Mouse (Mus musculus): ENCODE data around the gene Foxc1. TPM values are rescaled to one million over a fixed set of nuclear protein-coding genes. Genes with fewer than 3 reads are reported as not detected.

Foxc1 gene
- polyA plus RNA-seq, 1 experiment: 1.9 TPM

DNA sequence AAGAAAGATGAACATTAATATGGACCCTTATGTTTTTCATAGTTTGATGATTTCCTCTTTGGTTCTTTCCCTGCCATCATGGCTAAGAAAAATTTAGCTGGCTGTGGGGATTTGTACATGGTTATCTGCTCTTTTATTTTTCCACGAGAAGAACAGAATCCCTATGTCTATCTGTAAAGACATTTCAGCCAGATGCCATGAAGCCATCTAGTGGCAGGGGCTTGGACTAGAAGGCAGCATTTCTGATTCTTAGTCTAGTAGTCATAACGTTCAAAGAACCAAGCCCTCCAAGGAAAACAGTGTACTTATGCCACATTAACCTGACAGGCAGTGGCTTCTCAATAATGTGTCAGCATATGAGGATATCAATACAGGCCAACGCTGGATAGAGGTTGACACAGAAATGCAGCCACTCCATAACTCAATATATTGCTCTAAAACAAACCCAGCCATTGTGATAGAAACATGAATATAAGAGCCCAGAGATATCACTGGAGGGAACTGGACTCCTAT lies 21.4 kb downstream of the Foxc1 start:
- DNase-seq: no peak
- Histone ChIP-seq H3K4me3 (ENCODE audit: control insufficient read depth, insufficient read depth, low read length) (no peak overlapping the region), H3K27me3 (ENCODE audit: control insufficient read depth, insufficient read depth, low read length) (no peaks in the 10 kb centered on the region), H3K27ac (ENCODE audit: control insufficient read depth, insufficient read depth, low read length) (no peak overlapping the region), H3K36me3 (ENCODE audit: control insufficient read depth, insufficient read depth, low read length) (no peaks in the 10 kb centered on the region), H3K4me1 (replicated peaks; ENCODE audit: control insufficient read depth, insufficient read depth, low read length) (no peaks in the 10 kb centered on the region)
- TF ChIP-seq POLR2A (IDR thresholded peaks at IDR 0.05; ENCODE audit: control insufficient read depth, extremely low read depth, insufficient read depth, low read length, poor library complexity) (no peak), CTCF (IDR thresholded peaks at IDR 0.05; ENCODE audit: borderline replicate concordance, control insufficient read depth, extremely low read depth, insufficient read depth, low read length, poor library complexity) (no peak)
- WGBS: 79% methylated on average over 3 of the region's 3 CpGs

DNA sequence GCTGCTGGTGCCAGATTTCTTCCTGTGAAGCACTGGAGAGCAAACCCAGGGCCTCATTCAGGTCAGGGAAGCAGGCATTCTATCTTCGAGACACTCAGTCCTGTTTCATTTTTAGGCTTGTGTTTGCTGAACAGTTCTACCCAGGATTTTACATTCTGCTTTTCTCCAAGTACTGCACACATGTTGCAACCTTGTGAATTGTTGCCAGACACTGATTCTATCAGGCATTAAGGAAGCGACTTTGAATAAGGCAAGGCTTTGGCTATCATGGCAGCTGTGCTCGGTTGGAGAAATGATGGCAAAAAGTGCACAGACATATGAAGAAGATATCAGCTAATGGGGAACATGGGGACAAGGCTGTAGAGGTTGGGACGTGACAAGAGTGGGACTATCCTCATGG lies 22.0 kb downstream of the Foxc1 start:
- H3K4me1 ChIP-seq (replicated peaks; ENCODE audit: control insufficient read depth, insufficient read depth, low read length): no peaks in the 10 kb centered on the region
- H3K27ac ChIP-seq (ENCODE audit: control insufficient read depth, insufficient read depth, low read length): no peak overlapping the region
- TF ChIP-seq CTCF (IDR thresholded peaks at IDR 0.05; ENCODE audit: borderline replicate concordance, control insufficient read depth, extremely low read depth, insufficient read depth, low read length, poor library complexity) (no peak), POLR2A (IDR thresholded peaks at IDR 0.05; ENCODE audit: control insufficient read depth, extremely low read depth, insufficient read depth, low read length, poor library complexity) (no peak)
- no peak for DNase-seq
- H3K27me3 ChIP-seq (ENCODE audit: control insufficient read depth, insufficient read depth, low read length): no peaks in the 10 kb centered on the region
- H3K4me3 ChIP-seq (ENCODE audit: control insufficient read depth, insufficient read depth, low read length): no peak overlapping the region
- 96% methylated on average over 4 of the region's 4 CpGs for WGBS
- no peaks in the 10 kb centered on the region for H3K36me3 ChIP-seq (ENCODE audit: control insufficient read depth, insufficient read depth, low read length)

DNA sequence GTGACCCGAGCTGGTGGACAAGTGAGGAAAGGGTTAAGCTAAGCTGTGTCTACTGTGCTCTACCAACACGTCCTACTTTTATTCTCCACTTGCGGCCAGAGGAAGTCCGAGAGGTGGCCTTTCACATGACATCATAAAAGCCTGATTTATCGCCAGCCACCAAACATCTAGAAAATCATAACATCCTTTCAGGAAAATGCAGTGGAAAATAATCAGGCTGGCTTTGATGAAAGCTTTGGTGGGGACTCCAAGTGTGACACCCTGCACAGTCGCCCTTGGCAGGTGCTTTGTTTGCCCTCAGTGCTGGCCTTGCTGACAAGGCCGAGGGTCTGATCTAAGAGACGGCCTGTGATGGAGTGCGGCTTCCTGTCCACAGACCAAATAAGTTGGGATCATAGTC lies 23.9 kb downstream of the Foxc1 start:
- DNase-seq: no peak
- Histone ChIP-seq H3K27me3 (ENCODE audit: control insufficient read depth, insufficient read depth, low read length) (no peaks in the 10 kb centered on the region), H3K27ac (ENCODE audit: control insufficient read depth, insufficient read depth, low read length) (no peak overlapping the region), H3K36me3 (ENCODE audit: control insufficient read depth, insufficient read depth, low read length) (no peaks in the 10 kb centered on the region), H3K4me3 (ENCODE audit: control insufficient read depth, insufficient read depth, low read length) (no peak overlapping the region), H3K4me1 (replicated peaks; ENCODE audit: control insufficient read depth, insufficient read depth, low read length) (no peaks in the 10 kb centered on the region)
- WGBS: 92% methylated on average over 9 of the region's 9 CpGs
- TF ChIP-seq POLR2A (IDR thresholded peaks at IDR 0.05; ENCODE audit: control insufficient read depth, extremely low read depth, insufficient read depth, low read length, poor library complexity) (no peak), CTCF (IDR thresholded peaks at IDR 0.05; ENCODE audit: borderline replicate concordance, control insufficient read depth, extremely low read depth, insufficient read depth, low read length, poor library complexity) (no peak)

DNA sequence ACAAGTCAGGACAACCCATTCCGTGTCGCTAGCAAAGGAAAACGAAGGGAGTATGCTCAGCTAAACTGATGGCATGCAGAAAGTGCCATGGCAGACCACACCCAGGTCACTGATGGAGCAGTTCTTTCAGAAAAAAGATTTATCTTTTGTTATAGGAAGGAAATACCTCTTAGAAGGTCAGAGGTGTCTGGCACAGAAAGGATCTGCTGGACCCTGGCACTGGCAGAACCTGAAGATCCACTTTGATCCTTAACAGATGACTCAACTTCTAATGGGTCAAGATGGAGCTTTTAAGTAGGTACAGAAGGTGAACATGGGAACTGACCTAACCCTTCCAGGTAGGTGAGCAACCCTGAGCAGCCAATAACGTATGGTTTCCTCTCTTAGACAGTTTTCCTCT lies 29.4 kb downstream of the Foxc1 start:
- no peak for DNase-seq
- H3K36me3 ChIP-seq (ENCODE audit: control insufficient read depth, insufficient read depth, low read length): no peaks in the 10 kb centered on the region
- no peaks in the 10 kb centered on the region for H3K27me3 ChIP-seq (ENCODE audit: control insufficient read depth, insufficient read depth, low read length)
- no peak overlapping the region for H3K4me3 ChIP-seq (ENCODE audit: control insufficient read depth, insufficient read depth, low read length)
- no peak overlapping the region for H3K27ac ChIP-seq (ENCODE audit: control insufficient read depth, insufficient read depth, low read length)
- 95% methylated on average over 4 of the region's 4 CpGs for WGBS
- TF ChIP-seq POLR2A (IDR thresholded peaks at IDR 0.05; ENCODE audit: control insufficient read depth, extremely low read depth, insufficient read depth, low read length, poor library complexity) (no peak), CTCF (IDR thresholded peaks at IDR 0.05; ENCODE audit: borderline replicate concordance, control insufficient read depth, extremely low read depth, insufficient read depth, low read length, poor library complexity) (no peak)
- H3K4me1 ChIP-seq (replicated peaks; ENCODE audit: control insufficient read depth, insufficient read depth, low read length): no peaks in the 10 kb centered on the region

DNA sequence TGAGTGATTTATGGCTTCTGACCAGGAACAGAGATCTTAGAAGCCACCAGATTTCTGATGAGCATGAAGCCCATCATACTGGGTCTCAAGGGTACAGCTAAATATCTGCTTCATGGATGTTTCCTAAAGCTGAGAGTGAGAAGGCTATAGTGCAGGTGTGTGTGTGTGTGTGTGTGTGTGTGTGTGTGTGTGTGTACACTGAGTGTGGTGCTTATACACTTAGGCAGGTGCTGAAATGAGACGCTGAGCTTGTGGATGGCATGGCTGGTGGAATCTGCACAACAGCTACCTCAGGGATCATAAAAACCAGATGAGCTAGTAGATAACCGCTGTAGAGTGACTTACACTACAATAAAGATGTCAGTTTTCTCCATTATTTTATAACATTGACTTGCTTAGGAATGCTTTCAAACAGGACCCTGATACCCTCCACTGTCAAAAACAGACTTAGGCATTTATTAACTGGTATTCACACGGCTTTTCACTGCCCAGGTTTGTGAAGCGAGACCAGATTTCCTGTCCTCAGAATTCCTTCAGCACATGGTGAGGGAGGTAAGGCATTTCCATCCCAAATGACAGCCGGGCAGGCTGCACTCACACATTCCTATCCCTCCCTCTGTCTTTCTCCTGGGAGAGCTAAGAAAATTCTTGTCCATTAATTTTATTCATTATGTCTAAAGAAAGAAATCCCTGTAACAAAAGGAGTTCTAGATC lies 43.0 kb downstream of the Foxc1 start:
- TF ChIP-seq CTCF (IDR thresholded peaks at IDR 0.05; ENCODE audit: borderline replicate concordance, control insufficient read depth, extremely low read depth, insufficient read depth, low read length, poor library complexity): no peak
- TF ChIP-seq POLR2A (IDR thresholded peaks at IDR 0.05; ENCODE audit: control insufficient read depth, extremely low read depth, insufficient read depth, low read length, poor library complexity): no peak
- Histone ChIP-seq H3K27ac (ENCODE audit: control insufficient read depth, insufficient read depth, low read length) (no peak overlapping the region), H3K36me3 (ENCODE audit: control insufficient read depth, insufficient read depth, low read length) (no peaks in the 10 kb centered on the region), H3K4me1 (replicated peaks; ENCODE audit: control insufficient read depth, insufficient read depth, low read length) (no peaks in the 10 kb centered on the region), H3K4me3 (ENCODE audit: control insufficient read depth, insufficient read depth, low read length) (no peak overlapping the region), H3K27me3 (ENCODE audit: control insufficient read depth, insufficient read depth, low read length) (no peaks in the 10 kb centered on the region)
- no peak for DNase-seq
- WGBS: 92% methylated on average over 5 of the region's 5 CpGs

DNA sequence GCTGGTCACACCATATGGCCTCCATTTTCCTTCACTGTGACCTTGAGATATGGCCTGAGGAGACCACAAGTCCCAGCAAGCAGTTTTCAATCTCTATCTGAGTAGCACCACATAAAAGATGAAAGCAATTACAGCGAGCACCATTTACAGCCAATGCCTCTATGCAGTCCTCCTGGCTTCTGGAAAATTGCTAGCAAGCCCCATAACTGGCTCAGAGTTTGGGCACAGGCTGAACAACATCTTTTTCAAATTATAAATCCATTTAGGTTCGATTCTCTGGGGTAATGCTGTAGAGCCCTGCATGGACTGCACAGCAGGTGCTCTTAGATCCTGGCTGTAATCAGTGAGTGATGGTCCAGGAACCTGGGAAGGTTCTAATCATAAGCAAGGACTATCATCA lies 47.1 kb downstream of the Foxc1 start:
- Histone ChIP-seq H3K27ac (ENCODE audit: control insufficient read depth, insufficient read depth, low read length) (no peak overlapping the region), H3K36me3 (ENCODE audit: control insufficient read depth, insufficient read depth, low read length) (no peaks in the 10 kb centered on the region), H3K4me1 (replicated peaks; ENCODE audit: control insufficient read depth, insufficient read depth, low read length) (no peaks in the 10 kb centered on the region), H3K4me3 (ENCODE audit: control insufficient read depth, insufficient read depth, low read length) (no peak overlapping the region), H3K27me3 (ENCODE audit: control insufficient read depth, insufficient read depth, low read length) (no peaks in the 10 kb centered on the region)
- no peak for DNase-seq
- 90% methylated on average over 2 of the region's 2 CpGs for WGBS
- TF ChIP-seq POLR2A (IDR thresholded peaks at IDR 0.05; ENCODE audit: control insufficient read depth, extremely low read depth, insufficient read depth, low read length, poor library complexity): no peak
- TF ChIP-seq CTCF (IDR thresholded peaks at IDR 0.05; ENCODE audit: borderline replicate concordance, control insufficient read depth, extremely low read depth, insufficient read depth, low read length, poor library complexity): no peak
